Mouse (Mus musculus): ENCODE results near the gene Spire2. TPM values are rescaled to one million over a fixed set of nuclear protein-coding genes. Genes with fewer than 3 reads are reported as not detected.

Gene Spire2
- polyA plus RNA-seq, 1 experiment from 2014 or later = 2.7 TPM

DNA sequence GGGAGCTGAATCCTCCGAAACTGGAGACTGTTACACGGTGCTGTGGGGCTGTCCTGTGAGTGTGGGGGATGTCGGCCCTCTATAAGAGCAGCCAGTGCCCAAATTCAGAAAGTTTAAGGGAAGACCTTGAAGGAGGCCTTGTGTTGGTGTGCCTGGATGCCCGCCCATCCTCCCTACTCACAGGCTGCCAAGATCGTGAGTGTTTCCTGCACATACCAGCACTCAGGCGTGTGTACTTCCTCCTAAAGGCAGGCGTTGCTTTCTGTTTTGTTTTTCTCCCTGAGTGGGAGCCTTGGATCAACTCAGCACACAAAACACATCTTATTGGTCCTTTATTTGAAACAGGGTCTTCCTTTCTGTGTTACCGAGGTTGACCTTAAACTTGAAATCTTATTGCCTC is 9.7 kb downstream of the Spire2 start:
- H3K27me3 ChIP-seq (ENCODE audit: control insufficient read depth, insufficient read depth, low read length) = no peaks in the 10 kb centered on the region
- no peak overlapping the region for H3K4me2 ChIP-seq (ENCODE audit: low read depth, low read length)
- H3K9ac ChIP-seq (ENCODE audit: low read length) = no peak overlapping the region
- no peak for ATAC-seq (ENCODE audit: insufficient read depth, low FRiP score)
- WGBS = 83% methylated on average over 8 of the region's 8 CpGs
- no peaks in the 10 kb centered on the region for H3K9me3 ChIP-seq (replicated peaks; ENCODE audit: control insufficient read depth, low read length)
- H3K4me1 ChIP-seq (ENCODE audit: control insufficient read depth, insufficient read depth, low read length) = 0 out of 2 replicates have a peak, but pooled peaks cover 5% of the 10 kb centered on the region
- H3K36me3 ChIP-seq (ENCODE audit: control insufficient read depth, insufficient read depth, low read length) = no peaks in the 10 kb centered on the region
- H3K27ac ChIP-seq (ENCODE audit: low read length) = no peak overlapping the region; the same call in 1 of the 2 replicates
- no peak overlapping the region for H3K4me3 ChIP-seq (replicated peaks; ENCODE audit: low read length)

DNA sequence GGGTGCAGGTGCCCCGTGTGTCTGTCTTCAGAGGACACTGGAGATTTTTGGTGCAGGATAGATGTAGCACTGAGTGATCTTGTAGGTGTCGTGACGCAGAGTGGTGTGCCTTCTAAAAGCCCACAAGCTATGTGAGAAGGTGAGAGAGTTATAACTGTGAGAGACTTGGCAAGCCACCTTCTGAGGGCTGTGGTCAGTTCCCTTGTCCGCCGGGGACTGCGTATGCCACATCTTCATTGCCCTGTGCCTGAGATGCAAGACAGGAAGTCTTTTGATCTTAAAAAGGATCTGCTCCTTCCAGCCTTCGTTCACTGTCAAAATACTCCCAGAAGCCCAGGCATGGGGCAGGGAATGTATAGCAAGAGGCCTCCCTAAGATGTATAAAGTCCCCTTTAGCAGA is 10.4 kb downstream of the Spire2 start:
- Histone ChIP-seq H3K27me3 (ENCODE audit: control insufficient read depth, insufficient read depth, low read length) (no peaks in the 10 kb centered on the region), H3K4me2 (ENCODE audit: low read depth, low read length) (no peak overlapping the region), H3K27ac (ENCODE audit: low read length) (peak overlapping the region; percentile 2; the same call in 1 of the 2 replicates), H3K4me3 (replicated peaks; ENCODE audit: low read length) (no peak overlapping the region), H3K9ac (ENCODE audit: low read length) (no peak overlapping the region), H3K9me3 (replicated peaks; ENCODE audit: control insufficient read depth, low read length) (no peaks in the 10 kb centered on the region), H3K4me1 (ENCODE audit: control insufficient read depth, insufficient read depth, low read length) (peaks cover 8% of the 10 kb centered on the region; the same call in 1 of the 2 replicates), H3K36me3 (ENCODE audit: control insufficient read depth, insufficient read depth, low read length) (no peaks in the 10 kb centered on the region)
- WGBS = 72% methylated on average over 7 of the region's 7 CpGs
- no peak for ATAC-seq (ENCODE audit: insufficient read depth, low FRiP score)

DNA sequence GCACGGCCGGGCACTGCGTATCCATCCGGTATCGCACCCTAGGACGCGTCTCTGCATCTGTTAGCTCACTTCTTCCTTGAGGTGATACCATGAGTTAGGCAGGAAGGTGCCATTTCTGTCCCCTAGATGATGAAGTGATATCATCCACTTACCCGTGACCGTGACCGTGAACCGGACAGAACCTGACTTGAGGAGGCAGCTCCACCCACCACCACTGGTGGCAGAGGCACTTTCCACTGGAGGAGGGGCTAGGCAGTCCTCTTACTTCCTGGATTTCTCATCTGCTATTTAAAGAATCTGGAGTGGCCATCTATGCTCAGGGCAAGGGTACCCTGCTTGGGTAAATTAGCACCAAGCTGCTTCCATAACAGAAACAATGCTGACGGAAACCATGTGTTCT is 10.9 kb downstream of the Spire2 start:
- H3K4me3 ChIP-seq (replicated peaks; ENCODE audit: low read length) = no peak overlapping the region
- peaks cover 14% of the 10 kb centered on the region for H3K4me1 ChIP-seq (ENCODE audit: control insufficient read depth, insufficient read depth, low read length)
- H3K4me2 ChIP-seq (ENCODE audit: low read depth, low read length) = no peak overlapping the region
- no peaks in the 10 kb centered on the region for H3K27me3 ChIP-seq (ENCODE audit: control insufficient read depth, insufficient read depth, low read length)
- no peak overlapping the region for H3K27ac ChIP-seq (ENCODE audit: low read length)
- whole genome bisulfite sequencing = 78% methylated on average over 12 of the region's 12 CpGs
- ATAC-seq (ENCODE audit: insufficient read depth, low FRiP score) = no peak
- H3K9me3 ChIP-seq (replicated peaks; ENCODE audit: control insufficient read depth, low read length) = no peaks in the 10 kb centered on the region
- no peaks in the 10 kb centered on the region for H3K36me3 ChIP-seq (ENCODE audit: control insufficient read depth, insufficient read depth, low read length)
- H3K9ac ChIP-seq (ENCODE audit: low read length) = no peak overlapping the region

DNA sequence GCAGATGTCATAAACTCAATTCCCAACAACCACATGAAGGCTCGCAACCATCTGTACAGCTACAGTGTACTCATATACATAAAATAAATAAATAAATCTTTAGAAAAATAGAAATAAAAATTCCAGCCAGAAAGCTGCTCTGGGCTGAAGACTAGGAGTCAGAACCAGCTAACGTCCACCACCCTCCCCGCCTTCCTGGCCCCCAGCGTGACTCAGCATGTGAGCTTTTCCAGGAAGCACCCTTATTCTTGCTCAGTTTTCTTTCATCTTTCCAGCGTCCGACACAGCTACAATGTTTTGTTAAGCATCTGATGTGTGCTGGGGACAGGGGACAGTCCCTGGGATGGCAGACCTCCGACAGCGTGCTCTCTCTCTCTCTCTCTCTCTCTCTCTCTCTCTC is 12.6 kb downstream of the Spire2 start:
- no peak for ATAC-seq (ENCODE audit: insufficient read depth, low FRiP score)
- Histone ChIP-seq H3K4me1 (ENCODE audit: control insufficient read depth, insufficient read depth, low read length) (peaks cover 20% of the 10 kb centered on the region), H3K4me3 (replicated peaks; ENCODE audit: low read length) (no peak overlapping the region), H3K27me3 (ENCODE audit: control insufficient read depth, insufficient read depth, low read length) (no peaks in the 10 kb centered on the region), H3K9me3 (replicated peaks; ENCODE audit: control insufficient read depth, low read length) (no peaks in the 10 kb centered on the region), H3K4me2 (ENCODE audit: low read depth, low read length) (no peak overlapping the region), H3K36me3 (ENCODE audit: control insufficient read depth, insufficient read depth, low read length) (no peaks in the 10 kb centered on the region), H3K9ac (ENCODE audit: low read length) (no peak overlapping the region), H3K27ac (ENCODE audit: low read length) (no peak overlapping the region)
- WGBS = 75% methylated on average over 8 of the region's 8 CpGs

DNA sequence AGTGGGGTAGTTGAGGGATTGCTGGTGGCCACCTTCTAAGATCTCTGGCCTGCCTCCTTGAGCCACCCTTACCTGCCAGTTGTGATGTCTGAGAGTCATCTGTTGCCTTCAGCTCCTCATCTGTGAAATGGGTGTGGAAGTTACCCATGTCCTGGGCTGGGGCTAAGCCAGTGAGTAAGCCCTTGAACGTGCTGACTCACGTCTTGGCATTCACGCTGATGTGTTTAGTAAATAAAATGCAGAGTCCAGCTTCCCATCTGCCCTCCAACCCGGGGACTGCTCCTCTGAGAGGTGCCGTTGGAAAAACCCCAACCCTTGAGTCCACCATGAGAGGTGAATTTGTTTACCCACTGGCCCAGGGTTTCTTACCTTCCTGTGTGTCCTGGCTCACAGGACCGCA is 13.3 kb downstream of the Spire2 start:
- Histone ChIP-seq H3K36me3 (ENCODE audit: control insufficient read depth, insufficient read depth, low read length) (no peaks in the 10 kb centered on the region), H3K4me2 (ENCODE audit: low read depth, low read length) (no peak overlapping the region), H3K27ac (ENCODE audit: low read length) (no peak overlapping the region), H3K4me3 (replicated peaks; ENCODE audit: low read length) (no peak overlapping the region), H3K4me1 (ENCODE audit: control insufficient read depth, insufficient read depth, low read length) (peaks cover 20% of the 10 kb centered on the region), H3K9ac (ENCODE audit: low read length) (no peak overlapping the region), H3K9me3 (replicated peaks; ENCODE audit: control insufficient read depth, low read length) (no peaks in the 10 kb centered on the region), H3K27me3 (ENCODE audit: control insufficient read depth, insufficient read depth, low read length) (no peaks in the 10 kb centered on the region)
- no peak for ATAC-seq (ENCODE audit: insufficient read depth, low FRiP score)
- 76% methylated on average over 6 of the region's 6 CpGs for WGBS

DNA sequence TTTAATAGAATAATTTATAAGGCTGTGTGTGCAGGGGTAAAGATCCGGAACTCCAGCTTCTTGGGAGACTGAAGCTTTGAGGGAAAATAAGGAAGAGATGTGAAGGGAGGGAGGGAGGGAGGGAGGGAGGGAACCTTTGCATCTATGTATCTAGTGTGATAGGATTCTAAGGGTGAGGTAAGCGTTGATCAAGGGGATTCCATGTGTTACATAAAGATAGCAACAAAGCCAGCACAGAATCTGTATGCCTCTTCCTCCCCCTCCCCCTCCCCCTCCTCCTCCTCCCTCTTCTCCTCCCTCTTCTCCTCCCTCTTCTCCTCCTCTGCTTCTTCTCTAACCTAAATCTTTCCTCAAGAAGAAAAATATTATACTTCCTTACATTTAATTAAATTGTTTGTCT is 14.8 kb downstream of the Spire2 start:
- H3K36me3 ChIP-seq (ENCODE audit: control insufficient read depth, insufficient read depth, low read length) = no peaks in the 10 kb centered on the region
- ATAC-seq (ENCODE audit: insufficient read depth, low FRiP score) = no peak
- no peak overlapping the region for H3K4me3 ChIP-seq (replicated peaks; ENCODE audit: low read length)
- H3K9ac ChIP-seq (ENCODE audit: low read length) = no peak overlapping the region
- 69% methylated on average over 2 of the region's 2 CpGs for WGBS
- H3K4me1 ChIP-seq (ENCODE audit: control insufficient read depth, insufficient read depth, low read length) = peaks cover 20% of the 10 kb centered on the region
- H3K9me3 ChIP-seq (replicated peaks; ENCODE audit: control insufficient read depth, low read length) = no peaks in the 10 kb centered on the region
- no peaks in the 10 kb centered on the region for H3K27me3 ChIP-seq (ENCODE audit: control insufficient read depth, insufficient read depth, low read length)
- H3K27ac ChIP-seq (ENCODE audit: low read length) = no peak overlapping the region
- no peak overlapping the region for H3K4me2 ChIP-seq (ENCODE audit: low read depth, low read length)

DNA sequence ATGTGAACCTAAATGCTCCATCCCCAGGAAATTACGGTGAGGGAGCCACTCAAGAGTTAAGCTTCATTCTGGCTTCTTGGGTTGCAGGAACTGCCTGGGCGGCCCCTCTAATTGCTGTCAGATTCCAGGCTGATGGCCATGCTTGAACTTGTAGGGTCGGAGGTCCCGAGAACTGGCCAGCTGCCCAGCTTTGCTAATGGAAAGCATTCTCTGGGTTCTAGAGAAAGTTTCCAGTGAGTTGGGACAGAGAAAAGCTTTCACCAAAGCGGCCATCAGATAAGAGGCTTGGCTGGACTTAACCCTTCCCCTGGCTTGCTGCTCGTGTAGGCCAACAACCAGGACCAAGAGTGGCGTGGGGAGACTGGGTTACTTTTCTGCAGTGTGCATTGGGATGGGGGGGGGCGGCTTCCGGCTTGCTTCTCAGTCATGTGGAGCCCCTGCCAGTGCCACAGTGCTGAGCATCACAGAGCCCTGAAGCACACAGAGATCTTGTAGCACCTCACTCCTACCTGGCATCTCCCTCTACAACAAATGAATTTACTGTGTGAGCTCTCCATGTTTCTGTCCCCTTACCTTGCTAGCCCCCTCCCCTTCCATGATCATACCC is 15.8 kb downstream of the Spire2 start:
- no peak overlapping the region for H3K4me3 ChIP-seq (replicated peaks; ENCODE audit: low read length)
- H3K27me3 ChIP-seq (ENCODE audit: control insufficient read depth, insufficient read depth, low read length) = 0 out of 2 replicates have a peak, but pooled peaks cover 3% of the 10 kb centered on the region
- H3K9me3 ChIP-seq (replicated peaks; ENCODE audit: control insufficient read depth, low read length) = no peaks in the 10 kb centered on the region
- peaks cover 21% of the 10 kb centered on the region for H3K4me1 ChIP-seq (ENCODE audit: control insufficient read depth, insufficient read depth, low read length)
- peak overlapping the region; percentile 13; the same call in 1 of the 2 replicates for H3K27ac ChIP-seq (ENCODE audit: low read length)
- no peak overlapping the region for H3K4me2 ChIP-seq (ENCODE audit: low read depth, low read length)
- H3K36me3 ChIP-seq (ENCODE audit: control insufficient read depth, insufficient read depth, low read length) = no peaks in the 10 kb centered on the region
- 31% methylated on average over 9 of the region's 9 CpGs for WGBS
- H3K9ac ChIP-seq (ENCODE audit: low read length) = no peak overlapping the region
- peak; percentile 63; the same call in 1 of the 2 replicates for ATAC-seq (ENCODE audit: insufficient read depth, low FRiP score)

DNA sequence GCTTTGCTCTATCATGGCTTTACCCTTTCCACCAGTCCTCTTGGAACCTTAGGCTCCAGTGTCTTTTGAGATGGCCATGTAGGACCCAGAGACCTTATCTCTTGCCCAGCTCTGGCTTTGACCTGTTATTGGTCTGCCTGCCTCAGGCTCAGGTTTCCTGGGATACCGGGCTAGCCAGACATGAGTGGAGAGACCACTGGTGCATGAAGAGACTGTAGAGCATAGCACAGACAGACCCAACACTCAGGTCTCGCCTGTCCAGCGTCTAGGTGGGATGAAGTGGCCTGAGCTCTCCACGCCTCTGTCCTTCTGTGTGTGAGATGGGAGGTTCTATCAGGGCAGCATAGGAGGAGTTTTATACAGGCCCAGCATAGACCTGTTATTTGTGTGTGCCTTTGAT is 16.6 kb downstream of the Spire2 start:
- H3K9ac ChIP-seq (ENCODE audit: low read length) = no peak overlapping the region
- no peak overlapping the region for H3K27ac ChIP-seq (ENCODE audit: low read length)
- H3K4me3 ChIP-seq (replicated peaks; ENCODE audit: low read length) = no peak overlapping the region
- no peaks in the 10 kb centered on the region for H3K36me3 ChIP-seq (ENCODE audit: control insufficient read depth, insufficient read depth, low read length)
- no peak overlapping the region for H3K4me2 ChIP-seq (ENCODE audit: low read depth, low read length)
- peaks cover 18% of the 10 kb centered on the region for H3K4me1 ChIP-seq (ENCODE audit: control insufficient read depth, insufficient read depth, low read length)
- H3K27me3 ChIP-seq (ENCODE audit: control insufficient read depth, insufficient read depth, low read length) = 0 out of 2 replicates have a peak, but pooled peaks cover 3% of the 10 kb centered on the region
- WGBS = 88% methylated on average over 4 of the region's 4 CpGs
- no peak for ATAC-seq (ENCODE audit: insufficient read depth, low FRiP score)
- H3K9me3 ChIP-seq (replicated peaks; ENCODE audit: control insufficient read depth, low read length) = no peaks in the 10 kb centered on the region

DNA sequence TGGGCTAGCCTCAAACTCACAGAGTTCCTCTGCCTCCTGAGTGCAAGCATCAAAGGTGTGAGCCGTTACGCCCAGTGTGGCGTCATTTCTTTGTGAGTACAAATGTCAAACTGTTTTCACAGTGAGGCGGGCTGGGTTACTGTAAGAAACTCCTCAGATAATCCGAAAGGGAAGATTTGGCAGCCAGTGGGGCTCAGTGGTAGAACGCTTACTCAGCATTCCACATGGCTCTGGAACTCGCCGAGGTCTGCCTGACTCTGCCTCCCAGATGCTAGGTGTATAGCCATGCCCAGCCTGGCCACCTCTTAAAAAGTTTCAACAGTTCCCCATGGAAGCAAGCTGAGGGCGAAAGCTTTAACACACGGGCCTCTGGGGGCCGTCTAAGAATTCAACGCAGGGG is 19.6 kb downstream of the Spire2 start:
- H3K27ac ChIP-seq (ENCODE audit: low read length) = no peak overlapping the region
- 0 out of 2 replicates have a peak, but pooled peaks cover 3% of the 10 kb centered on the region for H3K27me3 ChIP-seq (ENCODE audit: control insufficient read depth, insufficient read depth, low read length)
- no peak for ATAC-seq (ENCODE audit: insufficient read depth, low FRiP score)
- no peak overlapping the region for H3K4me3 ChIP-seq (replicated peaks; ENCODE audit: low read length)
- no peak overlapping the region for H3K4me2 ChIP-seq (ENCODE audit: low read depth, low read length)
- whole genome bisulfite sequencing = 74% methylated on average over 12 of the region's 12 CpGs
- no peak overlapping the region for H3K9ac ChIP-seq (ENCODE audit: low read length)
- peaks cover 18% of the 10 kb centered on the region for H3K4me1 ChIP-seq (ENCODE audit: control insufficient read depth, insufficient read depth, low read length)
- no peaks in the 10 kb centered on the region for H3K36me3 ChIP-seq (ENCODE audit: control insufficient read depth, insufficient read depth, low read length)
- no peaks in the 10 kb centered on the region for H3K9me3 ChIP-seq (replicated peaks; ENCODE audit: control insufficient read depth, low read length)

Measured in stomach, embryonic 16.5 days (tissue).